Mouse (Mus musculus) liver, adult 2 months (tissue): ENCODE results near the gene Lpar1.

Source experiments
- CTCF ChIP-seq: fragments of 200-500 bp; IDR thresholded peaks from 2 replicates; pipeline ENCODE4 v1.5.1; 2011; ENCODE audit warnings: low read depth, low read length, control low read depth
- POLR2A ChIP-seq: fragments of 200-500 bp; IDR thresholded peaks from 2 replicates; pipeline ENCODE4 v1.6.1; 2011; ENCODE audit warnings: low read length, control low read depth; ENCODE audit not compliant: insufficient read depth; ENCODE audit errors: extremely low read depth

- no peak for TF ChIP-seq CTCF
- no peak for TF ChIP-seq POLR2A
Observed at GRCm38 (mm10) chr4:58580516-58580915, 26.8 kb upstream of the Lpar1 start.
